Mouse (Mus musculus): ENCODE data around the gene Jhy. TPM values are rescaled to one million over a fixed set of nuclear protein-coding genes. Genes with fewer than 3 reads are reported as not detected.

Gene Jhy
- total RNA-seq, 2 experiments from 2014 or later: not detected

DNA sequence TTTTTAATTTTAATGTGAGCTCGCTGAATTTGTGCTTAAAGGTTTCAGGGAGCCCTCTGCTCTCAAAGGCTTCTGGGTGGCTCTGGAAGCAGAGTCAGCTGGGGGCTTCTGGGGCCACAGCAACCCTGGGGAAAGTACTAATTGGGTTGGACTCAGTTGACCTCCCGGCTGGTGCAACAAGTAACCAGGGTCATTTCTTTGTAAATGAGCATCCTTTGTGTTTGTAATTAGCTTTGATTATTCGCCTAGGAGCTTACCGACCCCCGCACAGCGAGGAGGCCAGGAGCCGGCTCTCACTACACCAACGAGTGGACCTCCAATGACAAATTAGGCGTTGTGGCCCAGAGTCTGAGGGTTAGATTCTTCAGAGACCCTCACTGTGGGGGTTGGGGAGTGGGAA lies 104.7 kb downstream of the Jhy start:
- DNase-seq (ENCODE audit: low spot score in 2 of 2): no peak

DNA sequence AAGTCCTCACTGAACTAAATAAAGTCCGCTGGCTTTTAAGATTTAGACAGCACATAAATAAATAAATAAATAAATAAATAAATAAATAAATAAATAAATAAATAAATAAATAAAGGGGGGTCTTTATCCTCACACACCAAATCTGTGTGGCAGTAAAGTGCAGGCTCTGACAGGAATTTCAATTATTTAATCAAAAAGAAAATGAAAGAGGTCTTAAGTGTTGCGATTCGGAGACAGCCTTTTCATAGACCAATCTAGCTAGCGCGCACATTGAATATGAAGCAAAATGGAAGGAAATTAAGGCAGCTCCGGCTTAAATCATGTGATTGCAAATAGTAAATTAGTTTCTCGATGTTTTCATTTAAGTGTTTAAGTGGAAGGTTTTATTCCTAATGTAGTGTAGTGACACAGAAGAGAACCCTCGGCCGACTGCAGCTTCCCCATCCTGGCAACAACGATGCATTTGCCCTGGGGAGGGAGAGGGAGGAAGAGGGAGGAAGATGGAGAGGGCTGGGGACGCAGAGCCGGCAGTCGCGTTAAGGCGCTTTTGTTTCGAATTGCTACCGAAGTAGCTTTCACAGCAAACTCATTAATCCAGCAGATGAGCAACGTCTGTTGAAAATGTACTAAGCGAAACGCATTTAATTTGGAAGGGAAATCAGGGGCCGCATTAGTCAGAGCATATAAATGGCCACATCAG lies 105.3 kb downstream of the Jhy start:
- DNase-seq (ENCODE audit: low spot score in 2 of 2): no peak

DNA sequence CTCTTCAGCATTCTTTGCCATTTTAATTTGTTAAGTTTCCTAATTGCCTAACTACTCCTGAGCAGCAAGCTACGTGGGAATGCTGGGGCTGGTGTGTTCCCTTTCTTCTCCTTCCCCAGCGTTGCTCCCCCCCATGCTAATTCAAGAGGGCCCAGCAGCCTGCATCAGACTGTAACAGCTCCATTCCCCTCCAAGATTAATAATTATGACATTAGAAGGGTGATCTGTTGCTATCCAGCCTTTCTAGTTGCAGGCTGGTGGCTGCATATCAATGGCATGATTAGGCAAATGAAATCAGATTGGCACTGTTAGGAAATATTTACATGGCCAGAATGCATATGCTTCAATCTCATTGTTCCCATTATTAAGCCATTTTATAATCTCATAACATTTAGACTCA lies 112.4 kb downstream of the Jhy start:
- DNase-seq (ENCODE audit: low spot score in 2 of 2): no peak

Other genes with a start within 250 kb of the Jhy start
- 1,000 to 10,000 TPM; 1,335 to 1,352 TPM for gene Hspa8, start 163.1 kb downstream of the Jhy start, total RNA-seq (2021)
- not detected for gene Bsx, start 90.0 kb downstream of the Jhy start, total RNA-seq (2021)
- gene Crtam, start 40.5 kb upstream of the Jhy start, total RNA-seq (2021): under 1 TPM; 0.10 to 0.29 TPM
- gene Ubash3b, start 197.6 kb upstream of the Jhy start, total RNA-seq (2021): 1 to 10 TPM; 5.3 to 5.6 TPM

Measured in gastrocnemius, postnatal 4 days (tissue).